Mouse (Mus musculus): ENCODE data around the gene Csrp1.

DNA sequence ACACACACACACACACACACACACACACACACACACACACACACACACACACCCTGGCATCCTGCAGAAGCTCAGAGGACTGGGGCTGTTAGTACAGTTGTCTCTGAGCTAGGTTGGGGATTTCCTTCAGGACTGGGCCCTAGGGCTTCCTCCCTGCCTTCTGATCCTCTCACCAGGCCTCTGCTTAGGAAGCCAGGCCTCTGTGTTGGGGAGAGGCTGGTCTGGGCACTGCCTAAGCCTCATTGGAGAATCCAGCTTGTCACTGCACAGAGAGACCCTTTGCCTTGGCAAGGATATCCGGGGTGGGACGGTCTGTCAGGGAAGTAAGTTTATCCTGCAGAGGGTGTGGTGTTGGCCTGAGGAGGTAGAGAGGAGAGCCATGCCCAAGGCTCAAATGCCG is 10.4 kb downstream of the Csrp1 start:
- TF ChIP-seq CTCF (IDR thresholded peaks at IDR 0.05; ENCODE audit: borderline replicate concordance, control insufficient read depth, extremely low read depth, insufficient read depth, low read length, poor library complexity), result no peak
- no peak for TF ChIP-seq POLR2A (IDR thresholded peaks at IDR 0.05; ENCODE audit: control insufficient read depth, extremely low read depth, insufficient read depth, low read length, poor library complexity)

All from thymus, adult 2 months (tissue).